Mouse (Mus musculus) adrenal gland, postnatal 4 days (tissue): ENCODE measurements around the gene Speg. TPM values are rescaled to one million over a fixed set of nuclear protein-coding genes. Genes with fewer than 3 reads are reported as not detected.

ENCODE experiments used
- DNase-seq, 2 experiments: peaks; one replicate each; pipeline ENCODE4 v3.0.0; 2021 to 2022; ENCODE audit warnings: low spot score in 2 of 2, mixed read lengths in 2 of 2
- long read RNA-seq, 2 experiments: library from polyadenylated mRNA; stranded (forward); transcript quantifications; one replicate each; pipeline ENCODE4 v2.0.0; 2021
- total RNA-seq, 2 experiments: library from RNA; stranded (reverse); gene quantifications; 2 replicates each; pipeline ENCODE4 v1.2.3; 2021

Gene Speg
- total RNA-seq, result 10 to 100 TPM; 32.4 to 33.7 TPM
- long read RNA-seq, experiment 1, transcript Speg-204 (5 exons, 833 nt), result major isoform, 12 of 21 reads
- long read RNA-seq, experiment 1, partial matches to known transcripts, result 5 of 21 reads
- long read RNA-seq, experiment 1, other reads (novel, unspliced or antisense), result 3 of 21 reads
- long read RNA-seq, experiment 2, partial matches to known transcripts, result 6 of 17 reads
- long read RNA-seq, experiment 2, other reads (novel, unspliced or antisense), result 4 of 17 reads

- no peak for DNase-seq
These were observed at the start of gene Speg for GRCm38 (mm10) chr1:75374950-75375936. TSS of gene Speg (plus strand) at chr1:75375297.

GRCm38 (mm10) chr1:75327461-75327860 lies 47.6 kb upstream of the Speg start:
- DNase-seq, result no peak

GRCm38 (mm10) chr1:75331271-75331670 lies 43.8 kb upstream of the Speg start:
- DNase-seq, result no peak

- DNase-seq, result no peak
These were observed 38.6 kb upstream of the Speg start for GRCm38 (mm10) chr1:75336461-75336860.

- DNase-seq, result no peak
These were observed 38.0 kb upstream of the Speg start for GRCm38 (mm10) chr1:75337097-75337496.

GRCm38 (mm10) chr1:75338091-75338694 lies 36.9 kb upstream of the Speg start:
- DNase-seq, result no peak

- no peak for DNase-seq
These were observed 35.8 kb upstream of the Speg start for GRCm38 (mm10) chr1:75339337-75339736.

- no peak for DNase-seq
These were observed 34.6 kb upstream of the Speg start for GRCm38 (mm10) chr1:75340519-75340918.

- DNase-seq, result no peak
These were observed 32.2 kb upstream of the Speg start for GRCm38 (mm10) chr1:75342874-75343416.

- DNase-seq, result no peak
These were observed 30.6 kb upstream of the Speg start for GRCm38 (mm10) chr1:75344291-75345035.

GRCm38 (mm10) chr1:75345036-75345935 lies 29.8 kb upstream of the Speg start:
- no peak for DNase-seq

- DNase-seq, result no peak
These were observed 27.8 kb upstream of the Speg start for GRCm38 (mm10) chr1:75347279-75347678.

GRCm38 (mm10) chr1:75349275-75349674 lies 25.8 kb upstream of the Speg start:
- DNase-seq, result no peak

GRCm38 (mm10) chr1:75357261-75357660 lies 17.8 kb upstream of the Speg start:
- peak in 1 of 2 experiments; percentile 27 for DNase-seq

GRCm38 (mm10) chr1:75358009-75358408 lies 17.1 kb upstream of the Speg start:
- DNase-seq, result no peak

- no peak for DNase-seq
These were observed 15.8 kb upstream of the Speg start for GRCm38 (mm10) chr1:75359346-75359745.

GRCm38 (mm10) chr1:75360112-75361031 lies 14.7 kb upstream of the Speg start, which contains the start of gene Des:
TSS of gene Des (plus strand) at chr1:75360329.
- DNase-seq, result no peak

- DNase-seq, result no peak
These were observed 14.0 kb upstream of the Speg start for GRCm38 (mm10) chr1:75361123-75361522.

- no peak for DNase-seq
These were observed 13.3 kb upstream of the Speg start for GRCm38 (mm10) chr1:75361750-75362149.
